Mouse (Mus musculus) layer of hippocampus, postnatal 14 days (tissue): ENCODE results near the gene Fam57b. TPM values are rescaled to one million over a fixed set of nuclear protein-coding genes. Genes with fewer than 3 reads are reported as not detected.

ENCODE experiments used
- DNase-seq, 2 experiments: peaks; one replicate each; pipeline ENCODE4 v3.0.0; 2021 to 2022; ENCODE audit warnings: low spot score in 2 of 2, mixed read lengths in 1 of 2
- total RNA-seq, 2 experiments: library from RNA; stranded (reverse); gene quantifications; 2 replicates each; pipeline ENCODE4 v1.2.3; 2021

The Fam57b gene
- total RNA-seq, 2 experiments from 2014 or later, result 109 to 112 TPM

DNA sequence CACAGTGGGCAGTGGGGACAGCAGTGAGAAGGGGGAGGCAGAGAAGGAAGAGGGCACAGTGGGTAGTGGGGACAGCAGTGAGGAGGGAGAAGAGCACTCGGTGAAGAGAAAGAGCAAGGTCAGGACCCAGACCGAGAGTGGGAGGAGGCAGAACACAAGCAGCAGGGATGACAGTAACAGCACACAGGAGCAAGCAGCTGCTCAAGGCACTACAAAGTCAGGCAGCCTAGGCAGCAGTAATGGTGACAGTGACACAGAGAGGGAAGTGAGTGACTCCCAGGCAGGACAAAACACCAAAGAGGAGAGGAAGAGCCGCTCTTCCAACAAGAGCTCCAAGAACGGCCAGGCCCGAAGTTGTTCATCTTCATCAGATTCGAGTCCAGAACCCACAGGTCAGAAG lies 66.3 kb downstream of the Fam57b start:
- no peak for DNase-seq

- DNase-seq, result no peak
These were observed 70.1 kb downstream of the Fam57b start for GRCm38 (mm10) chr7:126867534-126867933.

DNA sequence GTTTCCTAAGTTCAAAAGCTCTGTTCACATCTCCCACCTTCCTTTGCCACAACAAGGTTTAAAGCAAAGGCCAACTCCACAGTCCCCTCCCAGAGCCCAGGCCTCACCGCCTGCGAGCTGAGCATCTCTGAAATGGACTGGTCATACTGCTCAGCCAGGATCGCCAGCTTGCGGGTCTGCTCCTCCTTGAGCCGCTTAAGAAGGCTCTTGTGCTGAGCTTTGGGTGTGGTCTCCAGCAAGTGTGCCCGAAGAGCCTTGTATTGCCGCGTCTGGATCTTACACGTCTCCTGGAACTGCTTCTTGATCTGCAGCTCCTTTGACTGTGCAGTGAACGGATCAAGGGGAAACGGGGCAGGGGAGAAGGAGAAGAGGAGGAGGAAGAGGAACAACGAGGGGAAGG lies 70.5 kb downstream of the Fam57b start:
- no peak for DNase-seq

GRCm38 (mm10) chr7:126869780-126870519 lies 72.5 kb downstream of the Fam57b start:
- DNase-seq, result no peak

DNA sequence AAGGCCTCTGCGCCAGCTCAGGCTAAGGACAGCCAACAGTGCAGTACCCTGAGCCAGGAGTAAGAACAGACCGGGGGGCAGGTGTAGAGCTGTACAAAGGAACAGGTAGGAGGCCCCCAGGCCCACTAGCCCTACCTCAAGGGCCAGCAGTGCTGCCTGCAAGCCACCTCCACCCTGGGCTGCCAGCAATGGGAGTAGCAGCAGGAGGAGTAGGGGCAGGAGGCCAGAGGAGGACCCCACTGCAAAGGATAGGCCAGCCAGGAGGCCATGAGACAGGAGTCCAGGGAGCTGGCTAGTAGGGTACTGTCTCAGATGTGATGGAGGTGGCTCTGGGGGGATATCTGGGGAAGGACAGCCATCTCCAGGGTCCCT lies 73.0 kb downstream of the Fam57b start:
- no peak for DNase-seq

DNA sequence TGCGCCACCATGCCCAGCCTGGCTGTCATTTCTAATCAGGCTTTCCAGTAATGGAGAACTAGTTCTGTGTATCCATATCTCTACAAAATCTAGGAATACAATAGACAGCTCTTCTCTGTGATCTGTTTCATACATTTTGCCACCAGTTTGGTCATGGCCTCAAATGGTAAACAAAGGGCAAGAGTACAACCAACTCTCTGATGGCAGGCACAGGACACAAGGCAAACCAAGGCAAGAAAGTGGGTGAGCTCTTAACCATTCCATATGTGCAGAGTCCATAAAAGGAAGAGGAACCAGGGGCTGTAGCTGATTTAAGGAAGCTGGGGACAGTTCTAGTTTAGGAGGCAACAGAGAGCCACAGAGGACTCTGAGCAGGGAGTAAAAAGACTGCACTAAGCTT lies 79.8 kb downstream of the Fam57b start:
- no peak for DNase-seq

Other genes starting within 250 kb of the Fam57b start
- gene Eif3c, start 231.3 kb upstream of the Fam57b start, total RNA-seq, result 100 to 1,000 TPM; 182 to 189 TPM
- gene Apobr, start 212.7 kb upstream of the Fam57b start, total RNA-seq, result 1 to 10 TPM in 1 of 2 experiments, under 1 TPM in 1; 0.39 to 1.1 TPM
- gene Cln3, start 211.9 kb upstream of the Fam57b start, total RNA-seq, result 10 to 100 TPM; 24.3 to 28.3 TPM
- gene Il27, start 202.7 kb upstream of the Fam57b start, total RNA-seq, result not detected
- 1 to 10 TPM; 4.2 to 4.4 TPM for gene Nupr1, start 166.8 kb upstream of the Fam57b start, total RNA-seq
- 10 to 100 TPM; 31.2 to 32.9 TPM for gene Sgf29, start 148.4 kb upstream of the Fam57b start, total RNA-seq
- 10 to 100 TPM; 10.7 to 16.5 TPM for gene Sult1a1, start 121.2 kb upstream of the Fam57b start, total RNA-seq
- gene Bola2, start 102.3 kb upstream of the Fam57b start, total RNA-seq, result 100 to 1,000 TPM; 119 to 129 TPM
- 10 to 100 TPM; 16.2 to 19.8 TPM for gene Slx1b, start 101.9 kb upstream of the Fam57b start, total RNA-seq
- 100 to 1,000 TPM; 131 to 141 TPM for gene Coro1a, start 89.9 kb upstream of the Fam57b start, total RNA-seq
- 100 to 1,000 TPM; 137 to 142 TPM for gene Mapk3, start 38.1 kb upstream of the Fam57b start, total RNA-seq
- gene Gdpd3, start 31.3 kb upstream of the Fam57b start, total RNA-seq, result 1 to 10 TPM; 2.2 to 2.5 TPM
- gene Ypel3, start 20.7 kb upstream of the Fam57b start, total RNA-seq, result 100 to 1,000 TPM; 195 to 196 TPM
- gene Tbx6, start 16.2 kb upstream of the Fam57b start, total RNA-seq, result under 1 TPM; 0.53 to 0.57 TPM
- 10 to 100 TPM; 49.0 to 51.8 TPM for gene Ppp4c, start 5.2 kb upstream of the Fam57b start, total RNA-seq
- gene 4930451I11Rik, start 34.0 kb downstream of the Fam57b start, total RNA-seq, result not detected
- gene Doc2a, start 49.7 kb downstream of the Fam57b start, total RNA-seq, result 10 to 100 TPM; 22.8 to 25.8 TPM
- 10 to 100 TPM; 27.6 to 34.7 TPM for gene Hirip3, start 64.3 kb downstream of the Fam57b start, total RNA-seq
- gene Ino80e, start 64.7 kb downstream of the Fam57b start, total RNA-seq, result 10 to 100 TPM; 46.1 to 50.1 TPM
- 100 to 1,000 TPM; 141 to 147 TPM for gene Taok2, start 87.0 kb downstream of the Fam57b start, total RNA-seq
- 10 to 100 TPM; 25.2 to 27.5 TPM for gene Tmem219, start 125.2 kb downstream of the Fam57b start, total RNA-seq
- gene Kctd13, start 131.2 kb downstream of the Fam57b start, total RNA-seq, result 100 to 1,000 TPM; 140 to 145 TPM
- 10 to 100 TPM; 35.2 to 38.6 TPM for gene Asphd1, start 151.9 kb downstream of the Fam57b start, total RNA-seq
- gene Sez6l2, start 152.9 kb downstream of the Fam57b start, total RNA-seq, result 100 to 1,000 TPM; 316 to 335 TPM
- gene Cdipt, start 178.2 kb downstream of the Fam57b start, total RNA-seq, result 100 to 1,000 TPM; 159 to 165 TPM
- gene Cdiptos, start 178.4 kb downstream of the Fam57b start, total RNA-seq, result under 1 TPM; 0.30 to 0.79 TPM
- gene Mvp, start 217.0 kb downstream of the Fam57b start, total RNA-seq, result 1 to 10 TPM; 5.8 to 6.3 TPM
- 1 to 10 TPM in 1 of 2 experiments, not detected in 1; 2.0 TPM for gene Pagr1b, start 218.8 kb downstream of the Fam57b start, total RNA-seq
- 10 to 100 TPM; 21.2 to 27.3 TPM for gene Pagr1a, start 219.7 kb downstream of the Fam57b start, total RNA-seq
- gene Gm42742, start 223.4 kb downstream of the Fam57b start, total RNA-seq, result 10 to 100 TPM; 34.0 to 35.5 TPM
- 100 to 1,000 TPM; 184 to 201 TPM for gene Prrt2, start 223.5 kb downstream of the Fam57b start, total RNA-seq
- gene Maz, start 229.4 kb downstream of the Fam57b start, total RNA-seq, result 100 to 1,000 TPM; 270 to 285 TPM
- 10 to 100 TPM; 11.1 to 15.3 TPM for gene Kif22, start 244.8 kb downstream of the Fam57b start, total RNA-seq